Mouse (Mus musculus) stomach, postnatal 0 days (tissue): ENCODE measurements around the gene Ncbp2. TPM values are rescaled to one million over a fixed set of nuclear protein-coding genes. Genes with fewer than 3 reads are reported as not detected.
A peak's percentile ranks its signal among the peaks of the same experiment; 100 is the strongest.

Experiments
- ATAC-seq: fragments of 200-750 bp; cut with Nextera tagmentation; 2 replicates; pipeline ENCODE4 v1.8.0; 2017; ENCODE audit not compliant: low FRiP score, low TSS enrichment
- DNase-seq: peaks from one replicate; pipeline ENCODE4 v3.0.0-alpha.2; 2016; ENCODE audit warnings: low spot score
- H3K27ac ChIP-seq: fragments of 300-500 bp; sonication (generic); replicated peaks from 2 replicates; pipeline ENCODE4 v1.5.1; 2014; ENCODE audit warnings: mild to moderate bottlenecking, control low read depth
- H3K27me3 ChIP-seq: fragments of 300-500 bp; sonication (generic); 2 replicates; pipeline ENCODE4 v1.6.1; 2014; ENCODE audit warnings: low read length; ENCODE audit not compliant: control insufficient read depth, insufficient read depth
- H3K36me3 ChIP-seq: fragments of 300-500 bp; sonication (generic); 2 replicates; pipeline ENCODE4 v1.6.1; 2014; ENCODE audit warnings: low read length, mixed read lengths; ENCODE audit not compliant: control insufficient read depth, insufficient read depth
- H3K4me1 ChIP-seq: fragments of 300-500 bp; sonication (generic); replicated peaks from 2 replicates; pipeline ENCODE4 v1.6.1; 2014; ENCODE audit warnings: antibody characterized with exemption; ENCODE audit not compliant: control insufficient read depth, insufficient read depth
- H3K4me2 ChIP-seq: fragments of 300-500 bp; sonication (generic); replicated peaks from 2 replicates; pipeline ENCODE4 v1.6.1; 2014; ENCODE audit warnings: low read depth, mild to moderate bottlenecking, control low read depth, moderate library complexity
- H3K4me3 ChIP-seq: fragments of 300-500 bp; sonication (generic); 2 replicates; pipeline ENCODE4 v1.5.1; 2014; ENCODE audit warnings: low read depth, low read length, control low read depth
- H3K9ac ChIP-seq: fragments of 300-500 bp; sonication (generic); 2 replicates; pipeline ENCODE4 v1.6.1; 2014; ENCODE audit warnings: mild to moderate bottlenecking, low read length, control low read depth, mixed read lengths
- H3K9me3 ChIP-seq: fragments of 300-500 bp; sonication (generic); 2 replicates; pipeline ENCODE4 v1.6.1; 2016; ENCODE audit warnings: low read length; ENCODE audit not compliant: control insufficient read depth
- CTCF ChIP-seq: IDR thresholded peaks from 2 replicates; pipeline ENCODE4 v1.5.1; 2016; ENCODE audit warnings: antibody characterized with exemption, low read depth, mild to moderate bottlenecking, moderate library complexity
- EP300 ChIP-seq: optimal IDR thresholded peaks from 2 replicates; pipeline ENCODE3; 2016; ENCODE audit warnings: antibody characterized with exemption
- WGBS: fragments of 180-500 bp; shearing (Covaris S2); extraction: QIAGEN DNeasy Blood & Tissue Kit; methylation state at CpG from one replicate; pipeline ENCODE4 v1.1.7; 2014; 5-methylcytosine and 5-hydroxymethylcytosine counted together
- polyA plus RNA-seq: library from polyadenylated mRNA; unstranded; fragments of >200 nt; fragmentation: Nextera tagmentation; extraction: Ambion mirVana; gene quantifications from 2 replicates; pipeline ENCODE4 v1.2.1, GENCODE M21; 2015

Gene Ncbp2
- polyA plus RNA-seq, 1 experiment from 2014 or later = 52.3 TPM

DNA sequence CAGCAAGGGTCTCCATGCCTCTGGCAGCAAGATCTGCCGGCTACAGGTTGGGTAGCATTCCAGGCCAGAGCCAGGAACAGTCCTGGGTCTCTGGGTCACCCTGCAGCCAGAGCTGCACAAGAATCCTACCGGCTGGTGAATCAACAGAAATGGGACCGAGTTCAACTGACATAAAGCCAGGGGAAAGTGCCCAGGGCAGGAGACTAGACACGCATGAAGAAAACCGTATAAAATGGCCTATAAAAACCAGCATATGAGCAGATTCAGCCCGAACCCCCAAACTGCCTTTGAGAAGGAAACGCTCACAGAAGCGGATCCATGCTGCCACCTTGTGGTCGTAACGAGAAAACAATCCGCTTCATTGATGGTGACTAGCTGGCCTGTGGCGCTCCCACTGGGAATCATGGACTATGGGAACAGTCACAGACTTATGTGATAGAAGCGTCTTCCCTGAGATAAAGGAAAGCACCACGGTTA, 30.0 kb upstream of the Ncbp2 start:
- 3% methylated on average over 14 of the region's 14 CpGs for WGBS
- no peaks in the 10 kb centered on the region for H3K27me3 ChIP-seq
- peak; percentile 79 for DNase-seq
- peak overlapping the region; percentile 35; the same call in 1 of the 2 replicates for H3K9ac ChIP-seq
- H3K4me1 ChIP-seq = no peaks in the 10 kb centered on the region
- H3K4me3 ChIP-seq = peak overlapping the region; percentile 18
- no peak overlapping the region for H3K27ac ChIP-seq
- no peak for TF ChIP-seq EP300
- TF ChIP-seq CTCF = peak; percentile 93
- no peaks in the 10 kb centered on the region for H3K36me3 ChIP-seq
- ATAC-seq = peak; percentile 45; the same call in 1 of the 2 replicates
- H3K4me2 ChIP-seq = peak overlapping the region; percentile 48
- no peaks in the 10 kb centered on the region for H3K9me3 ChIP-seq

DNA sequence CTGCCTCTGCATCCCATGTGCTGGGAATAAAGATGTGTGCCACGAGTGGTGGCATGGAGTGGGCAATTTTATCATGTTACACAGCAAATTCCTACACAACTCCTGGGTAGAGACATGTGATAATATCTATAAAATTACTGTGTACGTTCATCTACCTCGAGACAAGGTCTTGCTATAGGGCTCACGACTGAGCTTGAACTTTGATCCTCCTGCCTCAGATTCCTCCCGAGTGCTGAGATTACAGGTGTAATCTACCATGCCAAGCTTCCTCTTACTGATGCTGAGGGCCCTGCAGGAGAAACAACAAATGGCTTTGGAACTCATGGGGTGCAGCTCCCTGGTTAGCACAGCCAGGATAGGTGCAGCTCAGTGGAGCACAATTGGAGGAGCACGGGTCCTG, 23.9 kb upstream of the Ncbp2 start:
- no peak for TF ChIP-seq CTCF
- TF ChIP-seq EP300 = no peak
- no peak overlapping the region for H3K27ac ChIP-seq
- H3K9me3 ChIP-seq = no peaks in the 10 kb centered on the region
- WGBS = 75% methylated on average over 6 of the region's 6 CpGs
- no peaks in the 10 kb centered on the region for H3K4me1 ChIP-seq
- H3K4me2 ChIP-seq = no peak overlapping the region
- H3K36me3 ChIP-seq = no peaks in the 10 kb centered on the region
- no peak for DNase-seq
- no peaks in the 10 kb centered on the region for H3K27me3 ChIP-seq
- ATAC-seq = no peak
- no peak overlapping the region for H3K9ac ChIP-seq
- no peak overlapping the region for H3K4me3 ChIP-seq

DNA sequence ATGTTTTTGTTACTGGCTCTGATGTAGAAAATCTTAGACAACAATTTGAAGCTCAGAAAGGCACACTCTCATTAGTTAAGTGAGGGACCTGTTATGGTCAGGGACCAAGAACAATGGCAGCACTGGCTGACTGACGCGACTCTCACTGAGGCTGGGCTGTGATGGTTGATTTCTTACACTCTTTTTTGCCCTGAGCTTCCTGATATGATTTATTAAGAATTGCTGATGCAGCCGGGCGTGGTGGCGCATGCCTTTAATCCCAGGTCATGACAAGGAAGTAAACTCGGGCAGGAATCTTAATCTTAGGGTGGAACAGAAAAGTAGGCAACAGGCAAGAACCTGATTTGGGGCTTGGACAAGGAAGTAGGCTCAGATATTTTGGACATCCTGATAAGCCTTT, 22.2 kb upstream of the Ncbp2 start:
- Histone ChIP-seq H3K27ac (no peak overlapping the region), H3K4me3 (no peak overlapping the region), H3K9ac (no peak overlapping the region), H3K27me3 (no peaks in the 10 kb centered on the region), H3K4me1 (no peaks in the 10 kb centered on the region), H3K4me2 (no peak overlapping the region), H3K9me3 (no peaks in the 10 kb centered on the region), H3K36me3 (no peaks in the 10 kb centered on the region)
- ATAC-seq (peak; percentile 76), DNase-seq (peak; percentile 66)
- TF ChIP-seq CTCF (no peak), EP300 (peak; percentile 33)
- 49% methylated on average over 6 of the region's 6 CpGs for WGBS

DNA sequence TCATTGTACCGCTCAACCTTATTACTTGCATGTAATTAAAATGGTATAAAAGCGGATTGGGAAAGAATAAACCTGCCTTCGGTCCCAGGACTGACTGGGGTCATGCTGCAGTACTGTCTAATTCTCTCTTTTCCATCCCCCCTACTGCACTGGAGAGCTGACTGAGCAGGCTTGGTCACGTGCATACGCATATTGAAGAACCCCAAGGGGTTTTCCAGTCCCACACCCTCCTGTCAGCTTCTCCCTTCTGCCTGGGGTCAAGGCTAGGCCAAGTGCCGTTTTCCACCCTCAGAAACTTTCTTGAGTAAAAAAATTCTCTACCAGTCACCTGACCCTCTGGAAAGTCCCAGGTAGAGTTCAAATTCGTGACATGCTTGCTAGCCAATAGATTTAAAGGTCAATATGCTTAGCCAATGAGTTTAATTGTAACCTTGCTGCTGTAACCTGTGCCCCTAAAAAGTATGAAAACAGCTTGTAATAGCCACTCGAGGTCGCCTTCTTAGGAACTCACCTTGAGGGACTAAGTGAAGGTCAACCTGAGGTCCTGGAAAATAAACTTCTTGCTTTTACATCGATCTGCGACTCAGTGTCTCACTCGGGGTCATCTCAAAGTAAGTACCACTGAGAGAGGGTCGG, 21.6 kb upstream of the Ncbp2 start:
- WGBS = 74% methylated on average over 13 of the region's 13 CpGs

DNA sequence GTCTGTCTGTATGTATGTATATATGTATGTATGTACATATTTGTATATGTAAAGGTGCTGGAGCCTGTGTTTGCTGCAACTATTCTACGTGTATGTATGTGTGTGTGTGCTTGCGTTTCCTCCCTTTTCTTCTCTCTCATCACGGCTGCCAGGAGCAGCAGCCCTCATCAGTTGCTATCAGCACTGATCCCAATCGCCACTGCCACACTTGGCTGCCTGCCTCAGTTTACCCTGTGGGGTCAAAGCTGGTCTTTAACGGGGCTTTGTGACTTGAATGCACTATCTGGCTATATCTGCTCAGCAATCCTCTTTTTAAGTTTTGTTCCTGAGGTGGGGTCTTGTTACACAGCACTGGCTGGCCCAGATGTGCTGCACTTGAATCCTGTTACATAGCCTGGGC, 20.9 kb upstream of the Ncbp2 start:
- DNase-seq (no peak), ATAC-seq (no peak)
- Histone ChIP-seq H3K27me3 (no peaks in the 10 kb centered on the region), H3K9me3 (no peaks in the 10 kb centered on the region), H3K27ac (no peak overlapping the region), H3K36me3 (no peaks in the 10 kb centered on the region), H3K4me1 (no peaks in the 10 kb centered on the region), H3K4me3 (no peak overlapping the region), H3K4me2 (no peak overlapping the region), H3K9ac (no peak overlapping the region)
- TF ChIP-seq EP300 = no peak
- no peak for TF ChIP-seq CTCF
- WGBS = 81% methylated on average over 5 of the region's 5 CpGs

More for the DNA sequence above, 21.6 kb upstream of the Ncbp2 start:
- no peak for ATAC-seq
- H3K4me2 ChIP-seq = no peak overlapping the region
- H3K36me3 ChIP-seq = no peaks in the 10 kb centered on the region
- no peak overlapping the region for H3K4me3 ChIP-seq
- no peak overlapping the region for H3K27ac ChIP-seq
- no peak for TF ChIP-seq EP300
- no peak for TF ChIP-seq CTCF
- no peaks in the 10 kb centered on the region for H3K27me3 ChIP-seq
- no peaks in the 10 kb centered on the region for H3K9me3 ChIP-seq
- no peaks in the 10 kb centered on the region for H3K4me1 ChIP-seq
- no peak overlapping the region for H3K9ac ChIP-seq
- DNase-seq = no peak

DNA sequence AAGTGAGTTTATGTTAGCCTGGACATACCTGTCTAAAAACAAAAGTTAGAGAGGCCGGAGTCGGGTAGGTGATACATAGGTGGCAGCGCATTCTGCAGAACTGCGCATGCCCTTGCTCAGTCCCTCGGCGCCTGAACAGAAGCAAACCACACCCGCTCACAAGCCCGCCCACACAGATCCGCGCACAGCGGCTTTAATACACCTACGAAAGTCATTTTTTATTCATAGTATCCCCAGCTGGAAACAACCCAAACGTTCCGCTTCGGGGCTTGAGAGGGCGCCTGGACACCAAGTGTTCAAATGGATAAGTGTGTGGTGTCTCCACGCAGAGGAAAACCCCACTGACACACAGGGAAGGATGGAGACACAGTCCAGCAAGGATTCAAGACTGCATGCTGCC, 17.0 kb upstream of the Ncbp2 start:
- no peak overlapping the region for H3K27ac ChIP-seq
- TF ChIP-seq EP300 (no peak), CTCF (no peak)
- ATAC-seq = no peak

More for the DNA sequence above, 17.0 kb upstream of the Ncbp2 start:
- peak; percentile 34 for DNase-seq
- no peak overlapping the region for H3K9ac ChIP-seq
- no peaks in the 10 kb centered on the region for H3K27me3 ChIP-seq
- no peaks in the 10 kb centered on the region for H3K36me3 ChIP-seq
- no peaks in the 10 kb centered on the region for H3K9me3 ChIP-seq
- 50% methylated on average over 17 of the region's 17 CpGs for WGBS
- H3K4me1 ChIP-seq = no peaks in the 10 kb centered on the region; the same call in 1 of the 2 replicates
- H3K4me2 ChIP-seq = peak overlapping the region; percentile 20
- no peak overlapping the region for H3K4me3 ChIP-seq
